ENCODE assay signal across 7 mouse cellular contexts in the genomic region with DNA sequence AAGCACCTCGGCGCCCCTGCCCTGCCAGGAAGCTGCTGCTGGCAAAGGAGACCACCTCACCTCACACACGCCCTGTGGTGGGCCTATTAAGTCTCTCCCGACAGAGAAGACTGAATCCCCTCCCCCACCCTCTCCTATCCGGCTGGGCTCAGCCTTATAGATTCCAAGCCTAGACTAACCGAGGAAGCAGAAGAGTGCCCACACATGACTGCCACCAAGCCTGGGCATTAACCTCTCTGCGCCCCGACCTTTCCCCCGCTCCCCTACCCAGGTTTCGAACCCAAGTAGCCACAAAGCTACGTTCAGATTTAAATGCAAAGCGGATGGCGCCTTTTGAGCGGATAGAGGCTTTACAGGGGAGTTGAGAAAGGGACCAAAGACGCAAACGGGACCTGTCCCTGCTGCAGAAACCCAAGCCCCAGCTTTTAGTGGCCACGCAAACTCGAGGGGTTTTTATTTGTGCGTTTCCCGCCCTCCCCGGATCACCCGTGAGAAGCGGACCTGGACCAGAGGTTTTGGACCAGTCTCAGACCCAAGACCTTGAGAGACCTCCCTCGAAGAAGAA. TPM values are rescaled to one million over a fixed set of nuclear protein-coding genes. Genes with fewer than 3 reads are reported as not detected.
DNase-seq lines count a peak whose midpoint lies in the region; ATAC-seq and TF ChIP-seq lines count a peak whose summit lies in the region.

No protein-coding gene starts in this region.

- no peak for TF ChIP-seq EP300 in lung, postnatal 0 days (IDR thresholded peaks at IDR 0.05)

- no peak for DNase-seq in lung, postnatal 0 days (ENCODE audit: low spot score)
- no peak for DNase-seq in lung, postnatal 14 days
- no peak for DNase-seq in limb, embryonic 14.5 days (ENCODE audit: low spot score)
- DNase-seq in yolk sac, embryonic 10.5 days (ENCODE audit: low spot score) = no peak
- DNase-seq in layer of hippocampus, postnatal 25 days (ENCODE audit: extremely low spot score in 1 of 2, low spot score in 1 of 2) = no peak

- ATAC-seq in lung, postnatal 0 days = no peak
- ATAC-seq in limb, embryonic 14.5 days (ENCODE audit: low FRiP score, low read depth) = no peak
- no peak for ATAC-seq in stomach, embryonic 15.5 days (ENCODE audit: insufficient read depth, low FRiP score, low read depth)

- no peaks in the 10 kb centered on the region for H3K36me3 ChIP-seq in lung, postnatal 0 days (ENCODE audit: insufficient read depth, low read length)
- no peaks in the 10 kb centered on the region for H3K36me3 ChIP-seq in limb, embryonic 14.5 days (ENCODE audit: control insufficient read depth, insufficient read depth, low read length)
- no peaks in the 10 kb centered on the region for H3K36me3 ChIP-seq in stomach, embryonic 15.5 days

- H3K27ac ChIP-seq in lung, postnatal 0 days (ENCODE audit: low read length) = no peak overlapping the region
- H3K27ac ChIP-seq in embryonic fibroblast, embryonic 13.5 days (ENCODE audit: insufficient read depth, low read length) = no peak overlapping the region
- no peak overlapping the region; the same call in 1 of the 2 replicates for H3K27ac ChIP-seq in limb, embryonic 14.5 days (replicated peaks; ENCODE audit: low read depth, low read length)
- peak overlapping the region; percentile 86; the same call in 1 of the 2 replicates for H3K27ac ChIP-seq in stomach, embryonic 15.5 days

- no peak for TF ChIP-seq POLR2A in embryonic fibroblast, embryonic 13.5 days (IDR thresholded peaks at IDR 0.05; ENCODE audit: low read depth, low read length)
- no peak for TF ChIP-seq POLR2A in limb, embryonic 14.5 days (IDR thresholded peaks at IDR 0.05; ENCODE audit: borderline replicate concordance, extremely low read depth, insufficient read depth, insufficient read length)

- H3K9me3 ChIP-seq in lung, postnatal 0 days (ENCODE audit: low read length) = no peaks in the 10 kb centered on the region
- no peaks in the 10 kb centered on the region for H3K9me3 ChIP-seq in limb, embryonic 14.5 days (ENCODE audit: control insufficient read depth, low read length)
- H3K9me3 ChIP-seq in stomach, embryonic 15.5 days = no peaks in the 10 kb centered on the region

- no peaks in the 10 kb centered on the region; the same call in 1 of the 2 replicates for H3K27me3 ChIP-seq in lung, postnatal 0 days (replicated peaks; ENCODE audit: insufficient read depth, low read length)
- H3K27me3 ChIP-seq in limb, embryonic 14.5 days (ENCODE audit: control insufficient read depth, insufficient read depth, low read length) = peaks cover 31% of the 10 kb centered on the region
- peaks cover 46% of the 10 kb centered on the region for H3K27me3 ChIP-seq in stomach, embryonic 15.5 days (replicated peaks)

- no peaks in the 10 kb centered on the region for H3K4me1 ChIP-seq in lung, postnatal 0 days (ENCODE audit: insufficient read depth, low read depth, low read length)
- peaks cover 2% of the 10 kb centered on the region for H3K4me1 ChIP-seq in embryonic fibroblast, embryonic 13.5 days (ENCODE audit: control insufficient read depth, insufficient read depth, low read length)
- H3K4me1 ChIP-seq in limb, embryonic 14.5 days (ENCODE audit: control insufficient read depth, insufficient read depth, low read length) = peaks cover 25% of the 10 kb centered on the region
- peaks cover 11% of the 10 kb centered on the region for H3K4me1 ChIP-seq in stomach, embryonic 15.5 days

- peak overlapping the region; percentile 78 for H3K4me2 ChIP-seq in lung, postnatal 0 days (replicated peaks; ENCODE audit: low read depth, low read length)
- peak overlapping the region; percentile 59 for H3K4me2 ChIP-seq in limb, embryonic 14.5 days (replicated peaks; ENCODE audit: low read depth, low read length, severe bottlenecking)
- H3K4me2 ChIP-seq in stomach, embryonic 15.5 days = peak overlapping the region; percentile 60

- TF ChIP-seq CTCF in lung, postnatal 0 days (IDR thresholded peaks at IDR 0.05) = no peak
- no peak for TF ChIP-seq CTCF in embryonic fibroblast, embryonic 13.5 days (IDR thresholded peaks at IDR 0.05; ENCODE audit: borderline replicate concordance, insufficient read depth, low read length)

- WGBS in lung, postnatal 0 days = 9% methylated on average over 24 of the region's 24 CpGs
- WGBS in limb, embryonic 14.5 days = 8% methylated on average over 22 of the region's 24 CpGs
- WGBS in stomach, embryonic 15.5 days = 4% methylated on average over 24 of the region's 24 CpGs

- H3K9ac ChIP-seq in lung, postnatal 0 days (replicated peaks; ENCODE audit: low read depth) = peak overlapping the region; percentile 34; the same call in 1 of the 2 replicates
- H3K9ac ChIP-seq in limb, embryonic 14.5 days (ENCODE audit: low read depth, low read length, severe bottlenecking) = peak overlapping the region; percentile 65
- no peak overlapping the region; the same call in 1 of the 2 replicates for H3K9ac ChIP-seq in stomach, embryonic 15.5 days

- peak overlapping the region; percentile 45 for H3K4me3 ChIP-seq in lung, postnatal 0 days (ENCODE audit: low read depth, low read length)
- peak overlapping the region; percentile 70 for H3K4me3 ChIP-seq in embryonic fibroblast, embryonic 13.5 days (ENCODE audit: insufficient read depth, low read length)
- peak overlapping the region; percentile 56 for H3K4me3 ChIP-seq in limb, embryonic 14.5 days (replicated peaks; ENCODE audit: low read length)
- H3K4me3 ChIP-seq in stomach, embryonic 15.5 days (replicated peaks) = peak overlapping the region; percentile 58

RNA-seq across cellular contexts. Expression of gene Bcor, which starts 33.0 kb away (rescaled TPM):
- 8.2 and 12.0 TPM in 2 replicates for polyA plus RNA-seq in lung, postnatal 0 days (2015; fragmentation: Nextera tagmentation; extraction: Ambion mirVana)
- 20.8 and 21.9 TPM in 2 replicates for polyA plus RNA-seq in embryonic fibroblast, embryonic 13.5 days (2011; ENCODE audit: insufficient read length, low read depth, missing spikeins)
- 20.0 and 22.5 TPM in 2 replicates for polyA plus RNA-seq in limb, embryonic 14.5 days (2012; rRNA removed)
- 17.0 and 18.1 TPM in 2 replicates for polyA plus RNA-seq in limb, embryonic 14.5 days (2014; fragmentation: Nextera tagmentation; extraction: Ambion mirVana)
- 13.1 and 14.0 TPM in 2 replicates for polyA plus RNA-seq in stomach, embryonic 15.5 days (2015; fragmentation: Nextera tagmentation; extraction: Ambion mirVana)
- 10 to 100 TPM; 17.1 to 17.6 TPM for total RNA-seq in layer of hippocampus, postnatal 25 days (2021)
